Mouse (Mus musculus) embryo, embryonic 11.5 days (tissue): ENCODE results near the gene Sgpp2.

Experiments
- DNase-seq: peaks from one replicate; pipeline ENCODE4 v3.0.0-alpha.2; 2012; ENCODE audit warnings: low read depth, low spot score

Gene Sgpp2

DNA sequence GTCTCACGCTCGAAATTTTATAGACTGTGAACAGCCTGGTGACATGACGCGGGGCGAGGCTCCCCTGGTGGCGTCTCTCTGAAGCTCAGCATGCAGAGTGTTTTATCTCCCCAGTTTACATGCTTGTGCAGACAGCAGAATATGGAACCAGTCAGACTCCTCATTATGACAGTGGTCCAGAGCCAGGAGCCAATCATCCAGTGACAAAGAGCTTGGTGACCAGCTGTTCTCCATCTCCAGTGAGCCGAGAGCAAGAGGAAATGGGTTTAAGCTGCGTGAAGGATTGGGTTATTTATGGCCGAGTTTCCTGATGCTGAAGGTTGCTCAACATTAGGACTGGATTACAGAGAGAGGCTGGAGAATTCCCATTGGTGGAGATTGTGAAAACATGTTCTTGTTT lies 28.1 kb downstream of the Sgpp2 start:
- DNase-seq, result peak; percentile 47

DNA sequence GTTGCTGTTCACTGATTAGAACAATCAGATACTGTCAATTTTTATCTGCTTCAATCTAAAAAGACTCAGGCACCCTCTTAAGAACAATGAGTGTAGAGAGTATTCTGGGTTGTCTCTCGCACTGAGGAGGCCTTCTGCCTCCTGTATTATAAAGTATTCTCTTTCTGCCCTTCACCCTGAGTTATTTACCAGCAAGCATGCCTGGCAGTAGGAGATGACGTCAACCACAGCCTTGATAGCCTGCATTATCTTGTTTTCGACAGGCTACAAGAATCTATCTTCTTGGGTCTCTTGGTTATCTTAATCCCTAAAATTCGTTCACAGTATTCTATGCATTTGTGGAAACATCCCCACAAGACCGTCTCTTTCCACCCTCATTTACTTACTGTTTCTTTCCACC lies 29.8 kb downstream of the Sgpp2 start:
- DNase-seq, result no peak

DNA sequence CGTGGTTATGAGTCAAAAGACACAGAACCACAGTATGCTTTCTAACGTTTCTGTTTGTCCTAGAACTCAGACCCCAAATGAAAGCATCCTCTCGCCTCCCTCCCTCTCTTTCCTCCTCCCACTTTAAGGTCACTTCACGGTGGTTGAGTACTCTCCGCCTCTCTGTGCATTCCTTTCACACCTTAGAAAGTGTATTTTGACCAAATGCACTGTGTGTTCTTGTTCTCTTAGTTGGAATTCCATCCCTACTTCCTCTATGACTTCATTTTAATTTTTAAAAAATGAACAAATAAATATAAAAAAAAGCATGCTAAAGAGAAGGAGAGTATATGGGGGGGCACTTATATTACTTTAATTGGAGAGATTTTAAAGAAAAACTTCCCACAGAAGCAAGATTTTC lies 30.4 kb downstream of the Sgpp2 start:
- DNase-seq, result no peak

DNA sequence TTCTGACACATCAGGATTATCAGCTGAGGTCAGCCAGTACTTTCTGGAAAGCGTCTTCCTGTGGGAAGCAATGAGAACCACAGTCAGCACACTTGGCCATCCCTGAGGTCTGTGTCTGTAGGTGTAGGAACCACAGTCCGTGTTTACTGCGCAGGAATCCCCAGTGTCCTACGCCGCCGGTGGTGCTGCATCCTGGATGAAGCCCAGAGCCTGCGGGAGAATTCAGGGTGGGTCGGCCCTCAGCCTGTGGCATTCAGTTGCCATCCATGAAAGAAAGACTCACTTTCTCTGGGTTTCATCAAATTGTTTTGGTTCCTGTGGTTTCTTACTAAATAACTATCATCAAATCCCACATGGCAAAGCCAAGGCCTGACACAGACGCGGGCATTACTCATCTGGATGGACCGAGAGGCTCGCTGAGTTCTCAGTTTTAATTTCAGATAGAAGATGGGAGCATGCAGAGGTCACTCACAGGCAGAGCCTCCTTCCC lies 37.2 kb downstream of the Sgpp2 start:
- no peak for DNase-seq

DNA sequence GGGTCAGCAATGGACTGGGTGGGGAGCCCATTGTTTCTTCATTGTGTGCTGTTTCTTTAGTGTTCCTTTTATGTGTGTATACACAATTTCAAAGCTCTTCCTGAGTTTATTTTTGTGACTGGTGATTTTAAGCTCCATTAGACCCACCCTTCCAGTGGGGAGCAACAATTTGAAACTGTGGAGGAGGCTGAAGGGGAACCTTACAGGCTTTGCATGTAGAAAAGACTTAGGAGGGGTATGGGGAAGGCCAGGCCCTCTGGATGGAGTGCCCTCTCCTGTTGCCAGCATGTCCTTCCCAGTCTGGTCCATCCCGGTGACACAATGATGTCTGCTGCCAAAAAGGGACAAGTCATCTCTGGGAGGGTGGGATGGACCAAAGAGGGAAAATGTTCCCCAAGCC lies 39.1 kb downstream of the Sgpp2 start:
- no peak for DNase-seq

DNA sequence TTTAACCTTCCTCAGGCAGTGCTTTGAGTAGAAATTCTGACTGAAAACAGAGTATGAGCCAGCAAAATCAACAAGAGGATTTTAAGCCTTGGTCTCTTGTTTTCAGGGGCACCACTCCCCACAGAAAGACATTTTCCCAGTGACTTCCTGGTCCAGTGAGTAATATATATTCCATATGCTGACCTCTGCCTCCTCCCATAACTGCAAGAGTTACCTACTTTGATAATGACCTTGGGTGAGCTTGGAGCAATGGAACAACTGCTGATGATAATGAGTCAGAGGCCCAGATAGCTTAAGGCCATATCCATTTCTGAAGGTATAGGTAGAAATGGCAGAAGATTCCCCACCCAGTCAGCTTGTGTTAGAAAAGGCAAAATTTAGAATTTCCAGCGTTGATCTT lies 43.1 kb downstream of the Sgpp2 start:
- DNase-seq, result no peak

DNA sequence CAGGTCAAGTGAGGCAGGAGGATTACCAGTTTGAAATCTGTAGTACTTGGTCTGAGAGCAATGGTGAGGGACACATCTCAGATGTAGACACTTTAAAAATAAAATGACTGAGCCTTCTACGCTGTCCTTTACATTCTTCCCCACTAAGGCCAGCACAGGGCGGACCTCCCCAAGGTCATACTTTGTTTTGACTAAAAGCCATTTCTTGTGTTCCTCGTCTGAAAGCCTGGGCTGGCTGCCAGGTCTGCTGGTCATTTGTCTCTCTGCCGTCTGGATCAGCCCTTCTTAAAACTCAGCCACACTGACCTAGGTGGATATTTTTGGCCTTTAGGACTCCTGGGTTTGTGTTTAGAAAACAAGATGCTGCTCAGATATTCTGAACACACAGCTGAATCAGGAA lies 45.0 kb downstream of the Sgpp2 start:
- no peak for DNase-seq

DNA sequence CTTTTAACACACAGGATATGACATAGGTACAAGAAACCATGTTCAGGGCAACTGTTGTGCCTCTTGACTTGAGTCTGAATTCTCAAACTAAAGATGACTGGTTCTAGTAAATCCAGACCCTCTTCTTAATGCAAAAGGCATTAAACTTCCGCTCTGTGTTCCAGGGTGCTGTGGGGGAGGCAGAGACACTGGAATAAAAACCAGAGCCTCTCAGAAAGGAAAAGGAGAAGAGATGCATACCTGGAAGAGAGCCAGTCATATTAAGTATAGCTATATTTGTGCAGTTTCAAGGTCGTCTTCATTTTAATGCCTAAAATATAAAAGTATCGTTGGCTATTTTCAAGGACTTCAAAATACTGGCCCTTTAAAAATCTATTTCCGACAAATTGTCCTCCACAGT lies 47.3 kb downstream of the Sgpp2 start:
- no peak for DNase-seq

DNA sequence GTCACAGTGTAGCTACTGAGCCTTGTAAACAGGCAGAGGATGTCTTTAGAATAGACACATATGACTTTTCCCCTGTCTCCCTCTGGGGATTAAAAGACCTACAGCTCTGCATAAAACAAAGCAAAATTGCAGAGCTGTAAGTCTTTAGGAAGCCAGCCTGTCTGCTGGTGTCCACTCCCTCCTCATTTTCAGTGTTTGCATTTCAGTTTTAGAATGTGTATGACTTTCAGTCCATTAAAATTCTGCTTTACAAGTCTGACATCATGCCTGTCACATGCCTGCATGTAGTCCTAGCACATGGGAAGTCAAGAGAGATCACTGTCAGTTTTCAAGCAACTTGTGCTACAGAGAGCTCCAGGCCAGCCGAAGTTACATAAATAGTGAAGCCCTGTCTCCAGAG lies 47.7 kb downstream of the Sgpp2 start:
- DNase-seq, result no peak

DNA sequence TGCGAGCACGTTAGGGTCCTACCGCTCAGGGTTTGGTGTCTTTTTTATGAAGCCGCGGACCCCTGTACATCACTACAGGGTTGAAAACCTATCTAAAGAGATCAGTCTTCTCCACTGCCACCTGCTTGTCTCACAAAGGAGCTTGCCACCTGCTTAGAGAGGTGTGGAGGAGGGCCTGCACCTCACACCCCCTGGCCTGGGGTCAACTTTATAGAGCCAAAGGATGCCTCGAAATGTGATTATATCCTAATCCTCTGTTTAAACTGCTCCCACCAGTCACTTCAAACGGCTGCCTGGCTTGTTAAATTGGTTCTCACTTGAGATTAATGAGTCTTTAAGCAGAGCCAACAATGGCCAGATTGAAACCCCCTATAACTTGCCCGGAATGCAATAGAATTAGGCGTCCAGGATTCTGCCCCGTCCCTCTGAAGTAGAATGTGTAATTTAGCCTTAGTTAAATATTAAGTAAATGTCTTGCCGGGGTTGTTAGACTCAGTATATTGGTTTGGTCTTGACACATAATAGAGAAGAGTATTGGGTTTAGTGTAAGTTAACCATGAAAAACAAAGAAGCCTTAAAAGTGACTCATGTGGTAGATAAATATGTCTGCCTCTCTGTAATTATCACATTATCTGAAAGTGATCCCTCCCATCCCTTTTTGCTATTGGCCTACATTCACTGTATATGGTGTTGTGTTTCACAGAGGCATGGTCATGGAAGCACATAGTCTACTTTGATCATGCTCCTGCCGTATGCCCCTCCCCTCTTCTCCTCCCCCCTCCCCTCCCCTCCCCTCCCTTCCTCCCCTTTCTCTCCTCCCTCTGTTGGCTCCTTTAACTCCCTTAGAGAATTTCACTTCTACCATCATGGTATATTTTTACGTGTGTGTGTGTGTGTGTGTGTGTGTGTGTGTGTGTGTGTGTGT lies 54.1 kb downstream of the Sgpp2 start:
- no peak for DNase-seq

DNA sequence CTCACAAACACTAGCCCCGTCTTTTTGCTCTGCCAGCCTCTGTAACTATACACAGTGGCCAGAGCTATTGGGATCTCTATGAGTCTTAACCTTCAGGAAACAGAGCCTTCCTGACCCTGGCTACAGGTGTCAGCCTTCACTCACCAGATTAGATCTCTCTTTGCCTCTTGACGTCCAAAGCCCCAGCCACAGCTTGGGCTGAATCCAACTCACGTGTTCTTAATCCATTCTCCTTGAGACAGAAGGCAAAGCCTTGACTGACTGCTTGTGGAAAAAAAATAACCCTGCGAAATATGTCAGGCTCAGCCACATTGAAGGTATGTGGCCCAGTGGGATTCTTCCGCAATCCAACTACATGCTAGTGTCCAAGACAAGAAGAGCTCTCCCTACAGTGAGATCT lies 57.7 kb downstream of the Sgpp2 start:
- DNase-seq, result no peak

DNA sequence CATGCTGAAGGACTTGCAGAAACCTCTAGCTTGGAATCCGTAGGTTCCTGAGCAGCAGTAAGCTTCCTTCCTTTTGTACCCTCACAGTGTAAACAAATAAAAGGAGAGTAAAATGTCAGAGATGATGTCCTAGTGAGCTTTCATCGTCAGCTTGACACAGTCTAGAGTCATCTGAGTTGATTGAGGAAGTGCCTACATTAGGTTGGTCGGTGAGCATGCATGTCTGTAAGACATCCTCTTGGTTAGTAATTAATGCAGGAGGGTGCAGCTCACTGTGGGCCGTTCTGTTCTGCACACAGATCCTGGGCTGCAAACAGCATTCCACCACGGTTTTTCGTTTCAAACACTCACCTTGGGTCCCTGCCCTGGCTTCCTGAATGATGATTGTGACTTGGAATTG lies 60.0 kb downstream of the Sgpp2 start:
- DNase-seq, result no peak

DNA sequence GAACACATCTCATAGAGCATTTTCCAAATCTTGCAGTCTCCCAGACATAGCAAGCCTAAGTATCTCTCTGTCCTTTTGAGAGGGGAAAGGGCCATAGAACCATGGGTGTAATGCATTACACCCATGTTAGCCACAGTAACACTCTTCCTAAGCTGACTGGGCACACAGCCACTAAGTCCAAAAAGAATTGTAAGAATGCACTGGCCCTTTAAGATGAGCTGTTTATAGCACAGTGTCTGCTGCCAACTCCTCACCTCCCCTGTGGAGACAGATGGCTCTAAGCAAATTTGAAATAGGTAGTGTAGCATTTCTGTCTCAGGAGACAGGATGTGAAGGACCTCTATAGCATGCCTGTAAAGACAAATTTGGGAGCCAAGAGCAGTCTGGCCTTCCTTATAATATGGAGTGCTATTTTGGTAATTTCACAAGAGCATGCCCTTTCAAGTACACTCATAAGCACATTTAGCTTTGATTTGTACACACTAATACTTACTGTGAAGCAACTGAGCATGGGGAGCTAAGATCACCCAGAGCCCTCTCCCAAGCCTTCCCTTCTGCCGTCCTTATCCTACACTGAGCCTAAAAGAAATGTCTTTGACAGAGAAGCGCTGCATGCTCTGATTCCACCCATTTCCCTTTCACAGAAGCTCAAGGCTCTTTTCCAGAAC lies 61.6 kb downstream of the Sgpp2 start:
- no peak for DNase-seq

DNA sequence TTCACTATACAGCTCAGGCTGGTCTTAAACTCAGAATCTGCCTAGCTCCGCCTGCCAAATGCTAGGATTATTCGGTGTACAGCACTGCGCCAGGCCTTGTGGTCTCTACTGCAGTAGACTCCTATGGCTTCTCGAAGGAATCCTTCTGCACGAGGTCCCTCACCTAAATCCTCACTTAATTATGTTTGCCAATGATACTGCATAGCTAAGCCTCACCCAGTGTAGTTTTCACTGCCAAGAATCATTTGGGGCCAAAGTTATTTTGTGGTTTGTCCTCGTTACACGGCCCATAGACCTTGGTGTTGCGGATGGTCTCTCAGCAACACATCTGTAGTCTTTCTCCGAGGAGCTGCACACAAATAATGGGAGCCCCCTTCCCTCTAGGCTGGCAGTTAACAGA lies 62.2 kb downstream of the Sgpp2 start:
- no peak for DNase-seq

DNA sequence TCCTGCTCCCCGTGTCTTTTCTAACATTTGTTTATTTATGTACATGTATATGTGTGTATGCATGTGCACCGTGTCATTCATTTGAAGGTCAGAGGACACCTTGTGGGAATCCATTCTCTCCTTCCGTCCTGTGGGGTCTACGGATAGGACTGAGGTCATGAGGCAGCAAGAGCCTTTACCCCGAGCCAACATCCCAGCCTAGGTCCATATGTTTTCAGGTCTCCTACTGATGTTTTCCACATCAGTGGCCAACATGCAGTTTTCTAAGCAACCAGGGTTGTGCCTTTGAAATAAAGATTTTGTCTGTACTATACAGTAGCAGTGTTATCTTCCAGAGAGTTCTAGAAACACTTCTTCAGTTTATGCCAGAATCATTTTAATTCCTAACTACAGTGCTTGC lies 63.7 kb downstream of the Sgpp2 start:
- no peak for DNase-seq

DNA sequence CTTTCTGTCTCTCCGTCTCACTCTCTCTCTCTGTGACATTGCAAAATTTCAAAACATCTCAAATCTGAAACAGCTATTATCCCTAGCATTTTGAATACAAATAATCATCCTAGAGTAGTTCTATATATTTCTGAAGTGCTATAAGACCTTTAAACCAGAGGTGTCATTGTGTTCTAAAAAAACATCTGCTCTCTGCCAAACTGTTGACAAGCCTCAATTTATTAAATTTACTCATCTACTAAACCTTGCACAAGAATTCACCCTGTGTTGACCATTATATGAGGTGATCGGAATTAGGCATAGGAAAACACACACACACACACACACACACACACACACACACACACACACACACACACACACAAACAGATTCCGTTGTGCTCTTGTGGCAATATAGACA lies 64.9 kb downstream of the Sgpp2 start:
- DNase-seq, result no peak

DNA sequence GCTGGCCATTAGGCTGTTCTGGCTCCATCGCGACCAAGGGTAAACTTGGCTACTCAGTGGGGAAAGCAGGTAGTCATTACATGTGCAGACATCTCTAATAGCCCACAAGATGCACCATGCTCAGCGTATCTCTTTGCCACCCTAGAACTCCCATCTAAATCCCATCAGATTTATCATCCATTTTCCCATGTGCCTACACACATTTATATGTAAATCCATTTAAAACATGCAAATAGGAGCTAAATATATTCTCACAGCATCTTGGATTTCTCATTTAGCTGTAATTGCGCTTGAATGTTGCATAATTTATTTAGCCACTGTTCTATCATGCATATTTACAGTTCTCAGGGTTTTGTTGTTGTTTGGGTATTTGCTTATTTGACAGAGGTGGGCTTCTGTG lies 70.8 kb downstream of the Sgpp2 start:
- no peak for DNase-seq

DNA sequence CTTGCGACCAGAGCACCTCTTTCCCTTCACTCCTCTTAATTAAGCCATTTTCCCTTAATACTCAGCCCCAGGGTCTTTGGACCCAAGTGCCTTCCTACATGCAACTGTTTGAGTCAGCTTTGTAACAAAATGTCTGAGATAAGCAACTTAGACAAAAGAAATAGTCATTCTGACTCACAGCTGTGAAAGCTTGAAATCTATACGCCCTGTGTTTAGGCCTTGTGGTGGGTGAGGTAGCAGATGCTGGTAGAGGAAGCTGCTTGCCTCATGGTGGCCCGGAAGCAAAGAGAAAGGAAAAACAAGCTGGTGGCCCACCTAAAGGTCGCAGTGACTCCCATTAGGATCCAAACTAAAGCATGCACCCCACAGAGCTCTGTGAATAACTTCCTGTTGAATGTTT lies 77.7 kb downstream of the Sgpp2 start:
- DNase-seq, result no peak

DNA sequence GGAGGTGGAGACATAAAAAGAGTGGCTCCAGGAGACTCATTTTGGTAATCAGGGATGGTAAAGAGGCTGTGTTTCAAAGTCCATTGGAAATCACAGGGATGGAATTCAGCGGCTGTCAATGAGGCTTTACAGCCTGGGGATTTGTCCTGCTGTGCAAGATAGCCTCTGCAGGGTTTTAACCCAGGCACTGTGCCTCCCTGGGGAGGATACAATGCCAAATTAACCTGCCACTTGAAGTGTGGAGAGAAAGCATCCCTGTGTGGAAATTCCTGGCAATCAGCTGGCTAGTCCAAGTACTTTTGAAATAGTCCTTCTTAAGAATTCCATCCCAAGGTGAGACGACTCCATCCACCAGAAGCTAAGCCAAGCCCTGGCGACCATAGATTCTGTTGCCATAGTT lies 78.7 kb downstream of the Sgpp2 start:
- no peak for DNase-seq

DNA sequence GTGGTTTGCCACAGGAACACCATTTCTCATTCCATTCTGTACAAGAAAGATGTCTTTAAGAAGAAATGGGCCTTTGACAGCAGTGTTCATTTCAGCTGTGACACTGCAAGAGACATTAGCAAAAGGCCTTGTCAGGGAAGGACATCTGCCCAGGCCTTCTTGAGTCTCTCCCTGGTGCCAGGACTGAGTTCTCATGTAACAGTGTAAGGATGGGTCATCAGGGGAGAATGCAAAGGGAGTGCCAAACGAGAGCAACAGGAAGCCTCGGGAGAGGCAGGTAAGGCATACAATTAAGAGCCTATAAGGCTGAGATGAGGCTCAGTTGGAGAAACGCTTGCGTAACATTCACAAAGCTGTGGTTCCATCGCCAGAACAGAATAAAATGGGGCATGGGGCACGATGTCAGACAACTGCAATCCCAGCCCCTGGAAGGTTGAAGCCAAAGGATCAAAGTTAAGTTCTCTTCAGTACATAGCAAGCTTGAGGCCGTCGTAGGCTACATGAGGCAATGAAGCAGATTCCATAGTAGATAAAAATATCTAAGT lies 85.1 kb downstream of the Sgpp2 start:
- no peak for DNase-seq

DNA sequence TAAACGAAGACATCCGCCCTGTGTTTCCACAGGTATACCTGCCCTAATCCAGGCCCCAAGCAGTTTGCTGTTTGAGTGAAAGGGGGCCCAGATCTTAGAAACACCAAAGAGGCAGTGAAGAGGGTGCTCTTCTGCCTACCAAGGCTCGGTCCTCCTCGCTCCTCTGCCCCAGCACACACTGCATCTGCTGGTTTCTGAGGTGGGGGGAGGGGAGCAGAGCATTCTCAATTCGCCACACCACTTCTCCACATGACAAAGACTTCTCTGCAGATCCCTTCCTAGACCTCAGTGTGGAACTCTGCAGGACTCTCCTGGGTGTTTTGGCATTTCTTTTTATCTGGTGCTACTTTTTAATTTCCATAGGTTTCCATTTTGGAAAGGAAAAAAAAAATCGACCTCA lies 85.6 kb downstream of the Sgpp2 start:
- DNase-seq, result no peak

DNA sequence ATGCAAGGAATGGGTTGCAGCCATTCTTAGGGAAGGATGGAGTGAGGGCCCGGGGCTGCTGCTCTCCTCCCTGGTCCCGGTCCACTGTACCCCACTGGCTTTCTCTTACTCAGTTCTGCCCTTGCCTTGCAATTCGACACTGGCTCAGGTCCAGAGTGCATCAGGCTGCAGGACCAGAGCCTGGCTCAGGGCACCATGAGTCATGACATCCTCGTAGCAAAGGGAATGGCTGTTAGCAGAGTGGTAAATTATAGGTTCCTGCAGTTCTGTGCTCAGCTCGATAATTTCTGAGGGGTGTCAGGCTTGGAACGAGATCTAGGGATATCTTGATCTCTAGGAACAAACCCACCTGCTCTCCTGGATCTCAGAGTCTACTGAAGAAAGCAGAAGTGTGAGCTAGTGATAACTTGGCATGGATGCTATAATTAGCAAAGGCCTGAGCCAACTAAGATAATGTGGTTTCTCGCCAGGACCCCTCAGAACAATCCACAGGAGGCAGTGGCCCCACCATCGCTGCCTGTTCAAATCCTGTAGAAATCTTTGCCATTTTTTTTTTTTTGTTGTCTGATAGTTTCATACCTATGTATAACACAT lies 86.3 kb downstream of the Sgpp2 start:
- DNase-seq, result no peak
